Mouse (Mus musculus): Measurements from ENCODE around the gene Ctnna3. TPM values are rescaled to one million over a fixed set of nuclear protein-coding genes. Genes with fewer than 3 reads are reported as not detected.
A peak's percentile ranks its signal among the peaks of the same experiment; 100 is the strongest.
"Not testable (repeated sequence)": the region's sequence is repeated elsewhere in the genome, so short reads cannot be mapped to it uniquely, and the experiment has no call there.

Gene Ctnna3
- polyA plus RNA-seq, 1 experiment from 2014 or later, result not detected

DNA sequence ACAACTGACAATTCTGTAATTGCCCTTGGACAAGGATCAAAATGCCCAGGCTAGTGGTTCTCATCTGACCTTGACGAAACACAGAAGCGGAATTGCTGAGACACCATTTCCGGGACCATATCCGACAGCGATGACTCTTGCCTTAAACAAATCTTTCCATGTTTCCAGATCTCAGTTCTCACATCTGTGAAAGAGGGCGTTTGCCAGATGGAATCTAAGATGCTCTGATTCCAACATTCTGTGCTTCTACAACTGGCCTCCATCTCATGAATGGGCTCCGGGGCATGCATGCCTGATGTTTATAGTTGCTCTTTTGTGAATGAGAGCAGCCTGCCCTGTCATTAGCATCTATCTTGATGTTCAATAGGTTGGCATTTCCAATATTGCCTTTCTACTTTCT is 890.4 kb downstream of the Ctnna3 start:
- Histone ChIP-seq H3K4me3 (no peak overlapping the region), H3K4me1 (no peaks in the 10 kb centered on the region), H3K9me3 (replicated peaks) (no peaks in the 10 kb centered on the region), H3K27me3 (ENCODE audit: low read depth, poor library complexity, severe bottlenecking) (no peaks in the 10 kb centered on the region), H3K36me3 (no peaks in the 10 kb centered on the region), H3K27ac (no peak overlapping the region)
- WGBS, result 95% methylated on average over 7 of the region's 7 CpGs
- no peak for DNase-seq (ENCODE audit: low spot score)

DNA sequence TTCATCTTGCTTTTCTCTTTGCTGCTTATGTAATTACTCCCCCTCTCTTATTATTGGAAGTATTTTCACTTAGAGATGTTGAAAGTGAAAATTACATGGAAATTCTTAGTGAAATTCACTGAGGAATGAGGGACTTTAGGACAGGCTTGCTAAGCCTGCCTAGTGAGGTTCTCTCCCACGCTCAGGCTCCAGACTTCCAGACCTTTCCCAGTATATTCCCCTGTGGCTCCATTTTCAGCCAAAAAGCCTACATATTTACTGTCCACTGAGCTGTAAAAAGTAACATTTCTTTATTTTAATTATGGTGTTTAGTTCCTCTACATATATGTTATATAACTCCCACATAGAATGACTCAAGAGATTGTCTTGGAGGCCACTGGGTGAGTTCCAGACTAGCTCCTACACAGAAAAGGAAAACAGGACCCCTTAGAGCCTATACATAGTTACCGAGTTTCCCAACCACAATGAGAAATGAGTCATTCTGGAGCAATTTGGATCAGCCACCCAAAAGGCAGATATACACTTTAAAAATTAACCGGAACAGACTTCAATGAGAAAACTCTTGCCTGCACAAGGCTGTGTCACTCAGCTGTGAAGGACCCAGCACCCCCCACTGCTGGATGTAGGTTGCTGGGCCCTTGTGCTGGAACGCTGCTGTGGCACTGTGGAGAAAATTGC is 912.9 kb downstream of the Ctnna3 start:
- 85% methylated on average over 4 of the region's 4 CpGs for WGBS
- no peak overlapping the region for H3K27ac ChIP-seq
- no peak overlapping the region for H3K4me3 ChIP-seq
- no peak for DNase-seq (ENCODE audit: low spot score)
- no peaks in the 10 kb centered on the region for H3K4me1 ChIP-seq
- H3K36me3 ChIP-seq, result no peaks in the 10 kb centered on the region
- H3K9me3 ChIP-seq (replicated peaks), result no peaks in the 10 kb centered on the region
- no peaks in the 10 kb centered on the region for H3K27me3 ChIP-seq (ENCODE audit: low read depth, poor library complexity, severe bottlenecking)

DNA sequence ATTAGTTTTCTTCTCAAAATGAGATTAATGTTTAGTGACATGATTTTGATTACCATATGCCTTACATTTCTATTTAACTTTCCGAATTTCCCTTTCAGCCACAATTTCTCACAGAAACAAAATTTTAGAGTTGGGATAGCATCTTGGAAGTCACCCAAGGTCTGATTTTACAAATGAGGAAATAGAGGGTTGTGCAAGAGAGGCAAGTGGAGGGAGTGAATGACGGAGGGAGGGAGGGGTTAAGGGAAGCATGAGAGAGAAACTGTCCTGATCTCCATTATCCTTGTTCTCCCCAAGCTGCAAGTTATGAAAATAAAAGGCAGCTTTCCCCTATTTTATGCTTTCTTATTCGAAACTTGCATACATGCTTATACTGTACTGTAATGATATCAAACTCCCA is 943.4 kb downstream of the Ctnna3 start:
- Histone ChIP-seq H3K9me3 (replicated peaks) (no peaks in the 10 kb centered on the region), H3K36me3 (no peaks in the 10 kb centered on the region), H3K27ac (no peak overlapping the region), H3K27me3 (ENCODE audit: low read depth, poor library complexity, severe bottlenecking) (no peaks in the 10 kb centered on the region), H3K4me1 (no peaks in the 10 kb centered on the region), H3K4me3 (no peak overlapping the region)
- 83% methylated on average over 3 of the region's 3 CpGs for WGBS
- no peak for DNase-seq (ENCODE audit: low spot score)

DNA sequence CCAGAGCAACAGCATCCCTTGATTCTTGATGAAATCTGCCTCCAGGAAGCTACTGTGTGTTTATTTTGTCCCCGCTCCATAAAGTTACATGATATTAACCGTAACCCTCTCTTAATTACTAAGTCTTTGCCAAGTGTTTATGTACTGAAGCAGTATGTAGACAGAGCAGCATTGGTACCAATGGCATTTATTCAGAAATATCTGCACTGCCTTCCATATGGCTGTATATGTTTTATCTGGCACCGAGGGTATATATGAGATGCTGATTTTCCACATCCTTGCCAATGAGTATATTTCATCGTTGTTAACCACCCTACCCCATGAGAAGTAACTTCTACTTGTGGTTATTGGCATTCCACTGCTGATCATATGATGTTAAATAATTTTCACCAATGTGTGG is 947.9 kb downstream of the Ctnna3 start:
- no peaks in the 10 kb centered on the region for H3K36me3 ChIP-seq
- H3K4me1 ChIP-seq, result no peaks in the 10 kb centered on the region
- no peak overlapping the region for H3K4me3 ChIP-seq
- WGBS, result 95% methylated on average over 4 of the region's 4 CpGs
- no peaks in the 10 kb centered on the region for H3K27me3 ChIP-seq (ENCODE audit: low read depth, poor library complexity, severe bottlenecking)
- no peaks in the 10 kb centered on the region for H3K9me3 ChIP-seq (replicated peaks)
- DNase-seq (ENCODE audit: low spot score), result no peak
- no peak overlapping the region for H3K27ac ChIP-seq

DNA sequence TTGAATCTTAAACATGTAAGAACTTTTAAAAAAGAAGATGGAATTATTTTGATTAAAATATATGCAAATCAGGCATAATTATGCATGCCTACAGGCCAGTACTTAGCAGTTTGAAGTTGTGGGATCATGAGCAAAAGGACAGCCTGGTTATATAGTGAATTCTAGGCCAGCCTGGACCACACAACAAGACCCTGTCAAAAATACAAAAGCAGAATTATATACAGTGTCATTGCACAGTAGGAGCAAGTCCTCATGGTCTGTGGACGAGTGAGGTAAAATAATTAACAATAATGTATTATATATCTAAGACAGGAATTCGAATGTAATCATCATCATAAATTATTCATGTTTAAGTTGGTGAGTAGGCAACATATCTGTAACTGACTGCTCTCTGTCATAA is 966.7 kb downstream of the Ctnna3 start:
- Histone ChIP-seq H3K27me3 (ENCODE audit: low read depth, poor library complexity, severe bottlenecking) (no peaks in the 10 kb centered on the region), H3K27ac (no peak overlapping the region), H3K36me3 (no peaks in the 10 kb centered on the region), H3K4me1 (no peaks in the 10 kb centered on the region), H3K4me3 (no peak overlapping the region), H3K9me3 (replicated peaks) (no peaks in the 10 kb centered on the region)
- no peak for DNase-seq (ENCODE audit: low spot score)
- WGBS, result 75% methylated on average over 2 of the region's 2 CpGs

DNA sequence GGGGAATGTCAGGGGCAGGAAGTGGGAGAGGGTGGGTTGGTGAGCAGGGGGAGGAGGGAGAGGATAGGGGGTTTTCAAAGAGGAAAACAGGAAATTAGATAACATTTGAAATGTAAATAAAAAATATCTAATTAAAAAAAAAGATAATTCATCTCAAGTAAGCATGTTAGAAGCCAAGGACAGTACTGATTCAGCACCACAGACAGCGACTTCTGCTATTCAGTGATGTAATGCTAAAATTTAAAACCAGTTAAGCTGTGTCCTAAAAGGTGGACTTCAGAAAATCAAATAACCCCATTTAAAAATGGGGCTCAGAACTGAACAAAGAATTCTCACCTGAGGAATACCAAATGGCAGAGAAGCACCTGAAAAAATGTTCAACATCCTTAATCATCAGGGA is 988.5 kb downstream of the Ctnna3 start:
- peak; percentile 31 for DNase-seq (ENCODE audit: low spot score)
- WGBS, result 21% methylated on average over 1 of the region's 1 CpGs
- not testable (repeated sequence) for H3K4me1 ChIP-seq

DNA sequence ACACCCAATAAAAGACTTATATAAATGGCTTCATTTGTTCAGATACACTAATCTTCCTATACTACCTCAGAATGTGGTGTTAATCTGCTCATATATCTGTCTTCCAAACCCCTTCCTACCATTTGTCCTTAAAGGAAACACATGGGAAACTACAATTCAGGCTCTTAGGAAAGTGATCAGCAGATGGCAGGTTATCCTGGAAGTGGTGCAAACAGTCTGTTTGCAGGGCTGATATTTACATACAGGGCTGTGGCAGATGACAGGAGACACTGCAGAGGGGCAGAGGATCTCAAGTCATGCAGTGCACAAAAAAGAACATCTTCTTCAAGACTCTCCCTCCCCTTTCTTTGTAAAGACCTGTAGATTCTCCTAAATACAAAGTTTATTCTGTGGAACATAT is 1008.8 kb downstream of the Ctnna3 start:
- Histone ChIP-seq H3K36me3 (no peaks in the 10 kb centered on the region), H3K4me3 (no peak overlapping the region), H3K9me3 (replicated peaks) (no peaks in the 10 kb centered on the region), H3K27ac (no peak overlapping the region), H3K4me1 (no peaks in the 10 kb centered on the region), H3K27me3 (ENCODE audit: low read depth, poor library complexity, severe bottlenecking) (no peaks in the 10 kb centered on the region)
- DNase-seq (ENCODE audit: low spot score), result no peak

More for the DNA sequence above, 988.5 kb downstream of the Ctnna3 start:
- not testable (repeated sequence) for H3K36me3 ChIP-seq; H3K4me3 ChIP-seq; H3K27me3 ChIP-seq (ENCODE audit: low read depth, poor library complexity, severe bottlenecking); H3K9me3 ChIP-seq (replicated peaks); H3K27ac ChIP-seq

DNA sequence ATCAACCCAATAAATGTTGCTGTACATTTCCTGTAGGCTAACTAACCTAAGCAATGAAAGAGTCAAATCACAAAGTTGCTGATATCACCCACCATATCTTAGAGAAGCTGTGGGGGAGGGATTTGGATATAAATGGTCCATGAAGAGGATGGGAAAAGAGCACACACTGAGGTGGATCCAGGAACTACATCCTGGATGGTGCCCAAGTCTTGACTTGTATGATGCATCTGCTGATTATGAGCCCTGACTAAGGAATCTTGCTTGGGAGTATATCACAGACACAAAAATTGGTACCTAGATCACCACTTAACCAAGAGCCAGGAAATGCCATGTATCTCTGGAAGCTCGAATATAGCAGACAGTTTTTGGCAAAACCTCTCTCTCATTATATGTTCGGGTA is 1018.7 kb downstream of the Ctnna3 start:
- no peaks in the 10 kb centered on the region for H3K36me3 ChIP-seq
- no peak overlapping the region for H3K4me3 ChIP-seq
- 86% methylated on average over 2 of the region's 2 CpGs for WGBS
- no peaks in the 10 kb centered on the region for H3K27me3 ChIP-seq (ENCODE audit: low read depth, poor library complexity, severe bottlenecking)
- no peaks in the 10 kb centered on the region for H3K9me3 ChIP-seq (replicated peaks)
- H3K4me1 ChIP-seq, result no peaks in the 10 kb centered on the region
- no peak overlapping the region for H3K27ac ChIP-seq
- DNase-seq (ENCODE audit: low spot score), result no peak

DNA sequence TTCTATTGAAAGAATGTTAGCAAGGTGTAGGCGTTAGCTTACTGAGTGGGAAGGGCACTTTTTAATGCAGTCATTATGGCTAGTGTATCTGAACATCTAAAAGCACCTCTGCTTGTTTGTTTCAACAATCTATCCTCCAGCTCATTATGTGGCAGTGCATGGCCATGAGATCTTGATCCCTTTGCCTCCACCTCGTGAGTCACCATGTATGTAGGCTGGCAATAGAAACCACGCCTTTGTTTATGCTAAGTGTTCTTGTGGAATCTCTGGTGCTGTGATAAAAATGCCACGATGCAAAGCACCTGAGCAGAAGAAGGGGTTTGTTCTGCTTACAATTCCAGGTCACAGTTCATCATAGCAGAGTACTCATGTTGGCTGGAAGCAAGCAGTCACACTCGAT is 1053.4 kb downstream of the Ctnna3 start:
- no peaks in the 10 kb centered on the region for H3K4me1 ChIP-seq
- WGBS, result 87% methylated on average over 5 of the region's 5 CpGs
- H3K27ac ChIP-seq, result no peak overlapping the region
- no peaks in the 10 kb centered on the region for H3K36me3 ChIP-seq
- DNase-seq (ENCODE audit: low spot score), result no peak
- no peak overlapping the region for H3K4me3 ChIP-seq
- no peaks in the 10 kb centered on the region for H3K9me3 ChIP-seq (replicated peaks)
- H3K27me3 ChIP-seq (ENCODE audit: low read depth, poor library complexity, severe bottlenecking), result no peaks in the 10 kb centered on the region

DNA sequence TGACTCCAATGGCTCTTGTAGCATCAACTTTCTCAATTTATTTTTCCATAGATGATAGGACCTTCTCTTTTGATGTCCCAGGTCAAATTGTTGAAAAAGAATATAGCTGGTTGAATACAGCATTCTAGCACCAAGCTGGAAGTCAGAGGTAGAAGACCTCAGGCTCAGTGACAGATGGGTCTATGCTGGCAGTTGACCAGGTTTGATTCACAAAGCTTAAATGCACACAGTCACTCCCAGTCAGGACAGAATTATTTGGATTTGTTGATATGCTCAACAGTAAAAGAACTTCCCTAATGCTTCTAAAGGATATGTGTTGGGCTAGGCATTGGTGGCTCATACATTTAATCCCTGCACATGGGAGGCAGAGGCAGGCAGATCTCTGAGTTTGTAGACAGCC is 1059.6 kb downstream of the Ctnna3 start:
- Histone ChIP-seq H3K27ac (no peak overlapping the region), H3K27me3 (ENCODE audit: low read depth, poor library complexity, severe bottlenecking) (no peaks in the 10 kb centered on the region), H3K9me3 (replicated peaks) (no peaks in the 10 kb centered on the region), H3K4me3 (no peak overlapping the region), H3K4me1 (no peaks in the 10 kb centered on the region), H3K36me3 (no peaks in the 10 kb centered on the region)
- DNase-seq (ENCODE audit: low spot score), result no peak

DNA sequence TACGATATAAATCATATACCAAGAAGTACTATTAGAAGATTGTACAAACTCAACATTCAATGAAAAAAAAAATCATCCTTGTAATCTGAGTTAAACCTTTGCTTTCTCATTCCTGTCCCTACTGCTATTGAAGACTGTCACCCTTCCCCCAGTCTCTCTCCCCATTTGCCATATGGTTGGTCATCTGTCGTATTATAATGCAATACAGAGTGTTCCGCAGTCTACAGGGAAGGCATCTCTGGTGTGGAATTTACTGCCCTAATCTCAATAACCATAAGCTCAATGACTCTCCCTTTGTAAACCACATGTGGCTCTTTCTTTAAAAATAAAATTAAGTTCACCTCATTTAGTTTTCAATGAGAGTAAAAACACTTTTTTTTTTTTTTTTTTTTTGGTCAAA is 1113.7 kb downstream of the Ctnna3 start:
- no peak for DNase-seq (ENCODE audit: low spot score)
- no peaks in the 10 kb centered on the region for H3K9me3 ChIP-seq (replicated peaks)
- no peaks in the 10 kb centered on the region for H3K27me3 ChIP-seq (ENCODE audit: low read depth, poor library complexity, severe bottlenecking)
- H3K4me3 ChIP-seq, result no peak overlapping the region
- no peak overlapping the region for H3K27ac ChIP-seq
- H3K4me1 ChIP-seq, result no peaks in the 10 kb centered on the region
- WGBS, result 91% methylated on average over 3 of the region's 3 CpGs
- H3K36me3 ChIP-seq, result no peaks in the 10 kb centered on the region

DNA sequence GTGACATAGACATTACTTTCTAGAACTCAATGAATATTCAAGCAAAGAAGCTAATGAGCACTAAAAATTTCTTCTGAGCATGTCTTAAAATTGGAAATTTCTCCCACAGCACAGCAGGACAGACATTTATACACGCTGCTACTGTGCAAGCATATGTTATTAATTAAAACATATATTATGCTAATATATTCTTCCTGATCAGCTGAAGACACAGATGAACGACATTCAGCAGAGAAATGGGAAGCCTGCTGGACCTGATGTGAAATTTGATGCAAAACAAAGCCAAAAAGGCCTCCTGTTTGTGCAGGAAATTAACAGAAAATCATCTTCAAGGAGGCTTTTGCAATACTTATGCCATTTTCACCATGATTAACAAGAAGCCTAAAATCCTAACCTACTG is 1114.5 kb downstream of the Ctnna3 start:
- no peak for DNase-seq (ENCODE audit: low spot score)
- H3K4me3 ChIP-seq, result no peak overlapping the region
- H3K27ac ChIP-seq, result no peak overlapping the region
- no peaks in the 10 kb centered on the region for H3K4me1 ChIP-seq
- 67% methylated on average over 2 of the region's 2 CpGs for WGBS
- no peaks in the 10 kb centered on the region for H3K27me3 ChIP-seq (ENCODE audit: low read depth, poor library complexity, severe bottlenecking)
- H3K9me3 ChIP-seq (replicated peaks), result no peaks in the 10 kb centered on the region
- no peaks in the 10 kb centered on the region for H3K36me3 ChIP-seq

DNA sequence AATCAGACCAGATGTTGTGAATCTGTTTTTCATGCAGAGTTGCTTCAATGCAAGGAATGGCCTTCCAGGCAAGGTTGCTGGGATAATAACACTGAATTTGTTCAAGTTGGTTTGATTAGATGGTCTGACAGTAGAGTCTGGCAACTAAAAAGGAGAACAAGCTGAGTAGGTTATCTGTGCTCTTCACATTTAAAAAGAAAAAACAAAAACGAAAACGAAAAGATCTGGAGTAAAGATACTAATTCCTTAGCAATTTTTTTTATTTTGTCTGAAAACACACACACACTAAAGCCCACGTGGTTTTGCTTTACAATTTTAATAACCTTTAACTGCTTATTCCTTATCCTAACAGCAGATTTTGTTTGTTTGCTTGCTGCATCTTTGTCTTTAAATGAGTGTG is 1141.4 kb downstream of the Ctnna3 start:
- 93% methylated on average over 3 of the region's 3 CpGs for WGBS
- no peak for DNase-seq (ENCODE audit: low spot score)
- no peak overlapping the region for H3K4me3 ChIP-seq

DNA sequence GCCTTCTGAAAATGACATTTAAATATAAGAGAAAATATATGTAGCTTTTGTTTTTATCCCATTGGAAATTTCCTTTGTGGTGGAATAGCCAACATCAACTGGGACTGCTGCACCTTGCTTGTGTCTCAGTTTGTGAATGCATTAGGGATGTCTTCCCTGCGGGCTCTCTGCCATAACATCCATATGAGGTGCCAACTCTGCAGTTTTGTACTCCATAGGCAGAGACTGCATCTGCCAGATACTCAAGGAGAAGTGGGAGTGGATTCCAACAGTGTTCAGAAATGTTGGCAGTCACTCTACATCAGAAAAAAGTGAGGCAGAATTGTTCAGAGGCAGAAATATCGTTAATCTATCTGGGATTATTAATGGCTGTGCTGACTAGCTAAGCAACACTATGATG is 1158.2 kb downstream of the Ctnna3 start:
- Histone ChIP-seq H3K4me3 (no peak overlapping the region), H3K9me3 (replicated peaks) (no peaks in the 10 kb centered on the region), H3K4me1 (no peaks in the 10 kb centered on the region), H3K27ac (no peak overlapping the region), H3K27me3 (ENCODE audit: low read depth, poor library complexity, severe bottlenecking) (no peaks in the 10 kb centered on the region), H3K36me3 (no peaks in the 10 kb centered on the region)
- WGBS, result 91% methylated on average over 2 of the region's 2 CpGs
- no peak for DNase-seq (ENCODE audit: low spot score)

More for the DNA sequence above, 1141.4 kb downstream of the Ctnna3 start:
- no peaks in the 10 kb centered on the region for H3K27me3 ChIP-seq (ENCODE audit: low read depth, poor library complexity, severe bottlenecking)
- H3K36me3 ChIP-seq, result no peaks in the 10 kb centered on the region
- H3K9me3 ChIP-seq (replicated peaks), result no peaks in the 10 kb centered on the region
- H3K27ac ChIP-seq, result no peak overlapping the region
- no peaks in the 10 kb centered on the region for H3K4me1 ChIP-seq

All from limb, embryonic 10.5 days (tissue).